Mouse (Mus musculus) adrenal gland, postnatal 14 days (tissue): ENCODE data around the gene Mmp15. TPM values are rescaled to one million over a fixed set of nuclear protein-coding genes. Genes with fewer than 3 reads are reported as not detected.

Experiments used
- DNase-seq: peaks from one replicate; pipeline ENCODE4 v3.0.0; 2021; ENCODE audit warnings: mixed read lengths
- total RNA-seq: library from RNA; stranded (reverse); gene quantifications from 2 replicates; pipeline ENCODE4 v1.2.3, GENCODE M21; 2021

Mmp15 gene
- total RNA-seq, 1 experiment from 2014 or later, result 21.3 TPM

DNA sequence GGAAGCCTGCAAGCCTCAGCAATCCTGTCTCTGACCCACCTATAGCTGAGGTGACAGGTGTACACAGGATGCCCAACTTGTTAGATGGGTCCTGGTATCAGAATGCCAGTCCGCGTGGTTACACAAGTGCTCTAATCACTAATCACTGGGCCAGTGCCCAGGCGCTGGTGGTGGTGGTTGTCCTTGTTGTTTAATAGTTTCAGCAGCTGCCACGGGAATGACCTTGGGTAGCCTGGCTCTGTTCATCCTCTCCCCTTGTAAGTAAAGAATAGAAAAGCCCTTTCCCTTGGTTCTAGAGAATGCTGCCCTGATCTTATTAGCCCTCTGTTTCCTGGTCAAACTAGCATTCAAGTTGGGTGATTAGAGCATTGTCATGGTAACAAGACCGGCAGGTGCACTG lies 10.3 kb upstream of the Mmp15 start:
- DNase-seq, result peak; percentile 63

DNA sequence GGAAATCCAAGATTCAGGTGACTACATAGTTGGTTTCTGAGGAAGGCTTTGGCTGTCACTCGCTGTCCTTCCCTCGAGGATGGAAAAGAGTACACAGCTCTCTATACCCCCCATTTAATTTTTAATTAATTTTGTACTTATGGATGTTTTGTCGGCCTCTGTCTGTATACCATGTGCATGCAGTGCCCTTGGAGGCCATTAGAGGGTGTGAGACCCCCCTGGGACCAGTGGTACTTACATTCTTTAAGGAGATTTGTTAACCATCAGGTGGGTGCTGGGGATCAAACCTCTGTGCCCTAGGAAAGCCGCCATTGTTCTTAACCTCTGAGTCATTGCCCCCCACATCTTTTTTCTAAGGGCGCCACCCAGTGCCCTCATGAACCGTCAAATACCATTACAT lies 7.4 kb upstream of the Mmp15 start:
- DNase-seq, result no peak

- DNase-seq, result peak; percentile 77
Measured at GRCm38 (mm10) chr8:95346643-95347545, 5.2 kb upstream of the Mmp15 start.

GRCm38 (mm10) chr8:95348356-95348755 lies 3.7 kb upstream of the Mmp15 start:
- no peak for DNase-seq

DNA sequence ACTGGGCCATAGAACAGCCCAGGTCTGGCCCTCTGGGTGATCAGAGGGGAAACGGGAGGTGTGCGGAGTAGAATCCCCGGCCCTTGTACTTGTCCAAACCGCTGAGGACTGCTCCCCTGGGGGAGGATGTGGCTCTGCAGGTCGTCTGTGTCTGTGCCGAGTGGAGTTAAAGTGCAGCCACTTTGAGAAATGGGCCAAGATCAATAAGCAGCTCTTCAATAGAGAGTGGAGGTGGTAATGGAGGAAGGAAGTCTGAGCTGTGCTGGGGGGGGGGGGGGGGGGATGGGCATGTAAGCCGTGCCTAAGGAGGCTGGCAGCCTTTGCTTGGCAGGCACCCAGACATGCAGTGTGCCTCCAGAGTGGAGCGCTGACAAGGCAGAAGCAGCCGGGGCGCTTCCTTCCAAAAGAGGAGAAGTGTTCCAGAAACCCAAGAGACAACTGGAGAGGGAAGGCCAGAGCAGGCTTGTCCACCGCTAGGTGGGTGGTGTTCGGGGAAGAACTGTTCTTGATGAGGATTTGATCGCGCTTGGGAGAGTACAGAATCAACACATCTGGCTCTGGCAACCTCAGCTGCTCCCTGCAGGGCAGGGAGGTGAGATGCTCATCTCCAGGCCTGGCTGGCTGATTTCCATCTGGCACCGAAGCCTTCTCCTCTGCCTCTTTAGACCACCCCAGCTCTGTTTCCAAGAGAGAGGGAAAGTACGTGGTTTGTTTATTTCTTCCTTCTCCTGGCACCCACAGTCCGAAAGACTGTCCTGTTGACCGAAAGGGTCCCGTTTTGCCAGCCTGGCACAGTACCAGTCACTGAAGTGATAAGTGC lies 3.0 kb upstream of the Mmp15 start:
- peak; percentile 75 for DNase-seq

- no peak for DNase-seq
Measured at GRCm38 (mm10) chr8:95351461-95351860, 607 bp upstream of the Mmp15 start.

GRCm38 (mm10) chr8:95352871-95353866 lies 1.1 kb downstream of the Mmp15 start:
- peak; percentile 61 for DNase-seq

DNA sequence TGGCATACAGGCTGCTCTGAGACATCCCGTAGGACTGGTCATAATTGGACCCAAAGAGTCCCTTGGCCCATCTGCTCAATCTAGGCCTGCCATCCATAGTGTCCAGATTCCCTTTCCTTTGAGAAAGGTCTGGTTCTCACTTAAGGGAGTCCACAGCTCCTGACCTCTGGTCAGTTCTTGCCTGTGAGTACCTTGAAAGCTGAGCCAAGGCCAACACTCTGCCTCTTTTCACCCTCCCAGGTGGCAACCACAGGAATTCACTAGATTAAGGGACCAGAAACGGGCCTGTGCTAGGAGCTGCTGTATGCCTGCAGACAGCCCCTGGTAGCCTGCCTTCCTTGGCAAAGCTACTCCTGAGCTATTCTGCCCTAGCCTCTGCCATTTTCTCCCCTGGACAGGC lies 2.5 kb downstream of the Mmp15 start:
- DNase-seq, result no peak

DNA sequence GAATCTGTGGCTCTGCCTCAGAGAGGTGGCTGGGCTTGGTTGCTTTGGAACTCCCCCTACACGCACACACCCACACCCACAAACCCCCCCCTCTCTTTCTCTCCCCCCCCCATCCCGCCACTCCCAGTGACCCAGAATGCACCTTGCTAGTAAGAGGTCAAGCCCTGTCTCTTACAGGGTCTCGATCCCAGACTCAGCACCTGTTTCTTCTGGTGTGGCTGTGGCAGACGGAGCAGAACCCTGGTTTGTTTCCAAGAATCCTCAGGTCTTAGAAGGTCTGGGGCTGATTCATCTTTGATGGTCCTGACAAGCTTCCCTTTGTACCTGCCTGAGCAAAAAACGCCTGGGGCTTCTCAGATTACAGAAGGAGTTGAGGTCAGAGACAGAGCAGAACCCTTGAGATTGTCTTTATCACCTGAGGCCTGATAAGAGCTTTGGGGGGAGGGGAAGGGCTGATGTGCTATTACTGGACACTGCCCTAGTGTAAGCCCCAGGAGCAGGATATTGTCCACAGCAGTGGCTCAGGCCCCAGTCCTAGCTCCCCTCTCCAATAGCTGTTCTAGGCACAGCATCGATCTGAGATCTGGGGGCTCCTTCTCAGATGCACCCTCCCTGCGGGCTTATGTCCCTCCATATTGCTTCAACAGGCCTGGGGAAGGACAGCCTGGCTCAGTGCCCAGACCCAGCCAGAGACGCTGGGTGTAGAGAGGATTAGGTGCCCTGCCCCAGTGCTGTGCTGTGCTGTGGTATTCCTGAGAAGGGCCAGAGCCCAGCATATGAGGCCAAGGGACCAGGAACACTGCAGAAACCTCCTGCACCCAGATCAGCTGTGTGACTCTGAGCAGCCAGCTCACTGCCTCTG lies 6.7 kb downstream of the Mmp15 start:
- DNase-seq, result peak; percentile 53

GRCm38 (mm10) chr8:95360181-95361015 lies 8.3 kb downstream of the Mmp15 start:
- DNase-seq, result peak; percentile 51

- DNase-seq, result no peak
Measured at GRCm38 (mm10) chr8:95361016-95361341, 8.9 kb downstream of the Mmp15 start.

DNA sequence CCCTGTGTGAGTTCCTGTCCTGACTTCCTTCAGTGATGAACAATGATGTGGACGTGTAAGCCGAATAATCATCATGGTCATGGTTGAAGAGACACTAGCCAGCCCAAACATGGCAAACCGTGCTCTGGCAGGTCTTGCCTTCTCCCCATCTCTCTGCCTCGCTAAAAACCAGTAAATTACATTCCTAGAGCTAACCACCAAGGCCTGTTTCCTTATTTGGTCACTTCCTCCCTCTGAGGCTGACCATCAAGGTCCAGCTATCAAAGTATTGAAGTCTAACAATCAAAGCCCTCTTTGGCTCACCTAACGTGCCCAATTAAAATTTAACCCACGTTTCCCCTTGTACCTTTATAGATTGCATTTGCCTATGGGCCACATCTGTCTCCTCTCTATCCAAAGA lies 10.2 kb downstream of the Mmp15 start:
- DNase-seq, result no peak

- no peak for DNase-seq
Measured at GRCm38 (mm10) chr8:95363849-95364248, 11.8 kb downstream of the Mmp15 start.

DNA sequence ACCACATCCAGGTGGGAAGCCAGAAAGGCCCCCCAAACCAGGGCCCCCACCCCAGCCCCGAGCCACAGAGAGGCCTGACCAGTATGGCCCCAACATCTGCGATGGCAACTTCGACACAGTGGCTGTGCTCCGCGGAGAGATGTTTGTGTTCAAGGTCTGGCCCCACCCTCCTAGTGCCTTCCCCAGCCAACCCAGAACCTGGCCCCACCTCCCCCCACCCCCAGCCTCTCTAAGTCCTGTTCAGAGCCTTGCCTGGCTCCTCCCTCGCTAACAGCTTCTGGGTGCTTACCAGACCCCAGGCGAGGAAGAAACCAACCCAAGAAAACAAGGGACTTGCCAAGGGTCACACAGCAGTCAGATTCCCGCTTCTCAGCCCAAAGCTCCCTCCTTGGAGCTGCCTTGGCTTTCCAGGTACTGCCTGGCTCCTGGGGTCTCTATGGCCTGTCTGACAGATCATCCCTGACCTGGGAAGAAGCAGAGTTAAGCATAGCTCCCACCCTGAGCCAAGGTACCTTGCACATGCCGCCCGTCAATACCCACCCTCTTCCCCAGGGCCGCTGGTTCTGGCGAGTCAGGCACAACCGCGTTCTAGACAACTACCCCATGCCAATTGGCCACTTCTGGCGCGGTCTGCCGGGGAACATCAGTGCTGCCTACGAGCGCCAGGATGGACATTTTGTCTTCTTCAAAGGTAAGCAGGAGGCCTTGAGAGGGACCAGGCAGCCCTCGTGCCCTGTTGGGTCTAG lies 17.7 kb downstream of the Mmp15 start:
- no peak for DNase-seq

DNA sequence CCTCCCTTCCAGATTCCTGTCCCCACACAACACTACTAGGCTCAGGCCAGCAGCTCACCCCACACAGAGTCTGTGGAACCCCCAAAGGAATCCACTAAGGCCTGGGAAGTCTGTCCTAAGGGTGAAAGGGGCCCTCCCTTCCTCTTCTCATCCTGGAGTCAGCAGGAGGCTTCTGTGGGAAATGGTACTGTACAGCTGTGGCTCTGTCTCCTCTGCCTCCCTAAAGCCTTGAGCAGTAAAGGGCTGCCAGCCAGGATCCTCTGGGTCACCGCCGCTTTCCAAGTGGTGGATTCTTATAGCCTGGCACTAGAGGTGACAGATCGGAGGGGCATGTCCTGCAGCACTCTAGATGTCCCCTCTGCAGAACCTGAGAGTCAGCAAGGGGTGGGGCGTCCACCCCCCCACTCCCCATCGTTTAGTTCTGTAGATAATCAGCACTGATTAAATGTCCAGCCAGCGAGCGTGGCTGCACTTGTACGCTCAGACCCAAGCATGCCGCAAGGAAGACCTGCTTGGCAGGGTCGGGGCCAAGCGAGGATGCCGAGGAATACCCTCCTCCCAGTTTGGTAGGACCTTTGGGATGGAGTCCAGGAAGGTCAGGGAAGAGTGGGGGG lies 21.4 kb downstream of the Mmp15 start:
- DNase-seq, result no peak

GRCm38 (mm10) chr8:95374429-95374828 lies 22.4 kb downstream of the Mmp15 start:
- DNase-seq, result no peak

- DNase-seq, result no peak
Measured at GRCm38 (mm10) chr8:95375374-95375930, 23.4 kb downstream of the Mmp15 start.

DNA sequence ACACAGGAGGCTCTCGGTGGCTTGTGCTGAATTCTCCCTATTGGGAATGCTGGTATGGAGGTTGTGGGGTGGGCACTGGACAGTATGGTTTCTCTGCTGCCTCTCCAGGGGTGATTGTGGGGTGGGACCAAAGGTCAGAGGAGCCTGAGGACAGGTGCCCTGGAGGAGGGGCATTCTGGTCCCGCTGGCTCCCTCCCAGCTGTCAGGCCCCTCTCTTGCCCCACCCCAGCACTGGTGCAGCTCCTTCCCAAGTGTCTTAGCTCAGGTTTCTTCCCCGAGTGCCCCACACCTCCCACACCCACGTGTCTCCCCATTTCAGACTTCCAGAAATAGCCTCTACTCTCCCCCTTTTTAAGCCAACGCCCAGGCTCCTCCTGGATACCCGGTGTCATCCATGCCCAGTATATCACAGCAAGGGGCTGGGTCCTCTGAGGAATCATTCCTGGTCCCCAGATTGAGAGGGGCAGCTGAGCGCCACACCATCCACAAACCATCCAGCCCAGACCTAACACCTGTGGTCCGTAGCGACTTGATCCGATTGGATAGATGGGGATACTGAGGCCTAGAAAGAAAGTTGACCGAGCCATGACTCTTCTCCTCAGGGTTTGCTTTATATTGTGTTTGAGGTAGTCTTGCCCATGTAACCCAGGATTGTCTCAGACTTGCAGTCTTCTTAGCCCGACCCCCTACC lies 24.4 kb downstream of the Mmp15 start:
- DNase-seq, result no peak
